Comparison of ENCODE assay signal across 8 mouse cellular contexts in the genomic region with DNA sequence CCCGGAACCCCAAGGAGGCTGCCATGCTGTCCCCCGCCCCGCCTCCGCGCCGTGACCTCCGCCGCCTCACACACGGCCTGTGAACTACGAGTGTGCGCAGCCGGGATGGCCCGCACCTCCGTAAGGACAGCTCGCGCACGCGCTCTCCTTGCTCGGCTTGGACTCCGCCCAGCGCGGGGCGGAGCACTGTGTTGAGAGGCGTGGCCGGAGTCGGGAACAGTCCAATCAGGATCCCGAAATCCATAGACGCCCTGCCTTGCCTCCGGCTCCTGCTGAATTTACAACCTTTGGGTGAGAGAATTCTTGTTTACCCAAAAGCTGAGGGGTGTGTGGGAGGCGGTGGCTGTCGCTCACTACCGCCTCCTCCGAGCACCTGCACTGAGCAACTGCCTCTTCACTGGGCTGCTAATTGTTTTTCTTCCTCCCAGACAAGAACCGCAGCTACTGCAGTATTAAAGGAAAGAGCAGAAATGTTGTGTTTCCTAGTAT. TPM values are rescaled to one million over a fixed set of nuclear protein-coding genes. Genes with fewer than 3 reads are reported as not detected.
DNase-seq lines count a peak whose midpoint lies in the region; ATAC-seq lines count a peak whose summit lies in the region.

A gene (minus strand): TSS at position 166 of the 489 bp plus-strand sequence.

- DNase-seq in WW6 (ENCODE audit: low read depth, low spot score), result peak; percentile 94
- peak; percentile 91 to 98 for DNase-seq in cerebellum, postnatal 4 days (ENCODE audit: low spot score in 2 of 2)
- DNase-seq in gastrocnemius, adult 18-20 months (ENCODE audit: low spot score), result peak; percentile 99
- peak; percentile 92 to 97 for DNase-seq in left cerebral cortex, adult 18-20 months (ENCODE audit: low spot score in 2 of 2)
- peak; percentile 97 for DNase-seq in right cerebral cortex, adult 18-20 months
- peak; percentile 83 for DNase-seq in urinary bladder, postnatal 10 days (ENCODE audit: low spot score)

- H3K4me2 ChIP-seq in hindbrain, embryonic 16.5 days (ENCODE audit: low read length), result peak within 1 kb of the TSS; percentile 72

- H3K4me3 ChIP-seq in hindbrain, embryonic 16.5 days (ENCODE audit: low read length), result peak within 1 kb of the TSS; percentile 58
- peak within 1 kb of the TSS; percentile 90 for H3K4me3 ChIP-seq in macrophage (ENCODE audit: inconsistent target)

- ATAC-seq in hindbrain, embryonic 16.5 days, result peak; percentile 100

- peaks cover 40% of the 10 kb centered on the region for H3K79me2 ChIP-seq in macrophage (ENCODE audit: inconsistent target)

- peak within 1 kb of the TSS; percentile 72 for H3K27ac ChIP-seq in hindbrain, embryonic 16.5 days (ENCODE audit: low read depth, low read length)
- peak within 1 kb of the TSS; percentile 32 for H3K27ac ChIP-seq in macrophage

- H3K9ac ChIP-seq in hindbrain, embryonic 16.5 days (ENCODE audit: low read depth, low read length), result peak within 1 kb of the TSS; percentile 73

- H3K36me3 ChIP-seq in hindbrain, embryonic 16.5 days (ENCODE audit: control insufficient read depth, insufficient read depth, low read length), result no peaks in the 10 kb centered on the region
- H3K36me3 ChIP-seq in macrophage (ENCODE audit: inconsistent target), result no peaks in the 10 kb centered on the region

- H3K27me3 ChIP-seq in hindbrain, embryonic 16.5 days (replicated peaks; ENCODE audit: control insufficient read depth, insufficient read depth, low read length), result no peaks in the 10 kb centered on the region

- peaks cover 3% of the 10 kb centered on the region; the same call in 1 of the 2 replicates for H3K4me1 ChIP-seq in hindbrain, embryonic 16.5 days (ENCODE audit: control insufficient read depth, insufficient read depth, low read depth, low read length)

- H3K9me3 ChIP-seq in hindbrain, embryonic 16.5 days (ENCODE audit: control insufficient read depth, low read length), result no peaks in the 10 kb centered on the region

- WGBS in hindbrain, embryonic 16.5 days, result under 1% methylated on average over 34 of the region's 34 CpGs
- WGBS in macrophage (ENCODE audit: missing documents), result 2% methylated on average over 34 of the region's 34 CpGs

RNA-seq across cellular contexts. Expression of the gene that starts here (rescaled TPM):
- total RNA-seq in gastrocnemius, adult 18-20 months (2021), result 100 to 1,000 TPM; 112 to 115 TPM
- polyA plus RNA-seq in hindbrain, embryonic 16.5 days (2015; fragmentation: Nextera tagmentation; extraction: Ambion mirVana), result 72.9 and 82.7 TPM in 2 replicates
- total RNA-seq in left cerebral cortex, adult 18-20 months (2021), result 10 to 100 TPM; 47.0 to 48.1 TPM
- 10 to 100 TPM; 24.4 to 66.8 (median 48.9) TPM for total RNA-seq in macrophage (2018; cell fraction: chromatin; rRNA removed)
- 10 to 100 TPM; 41.3 to 54.0 (median 47.2) TPM for total RNA-seq in macrophage (2018; cell fraction: cytosol; rRNA removed)
- 10 to 100 TPM; 22.5 to 67.3 (median 40.0) TPM for total RNA-seq in macrophage (2018; cell fraction: nucleus; rRNA removed)
- 40.2 to 62.3 TPM (median 45.1 TPM) in 3 replicates for polyA plus RNA-seq in macrophage (2018)

Comparison
In these comparisons a context has a peak if more than half of its experiments do, and no peak if none do; other contexts are left out.
1. Peak in every context shown above with its lines: DNase-seq, ATAC-seq, H3K4me3 ChIP-seq and H3K27ac ChIP-seq.